Mouse (Mus musculus) heart, embryonic 10.5 days (tissue): Measurements from ENCODE around the gene Hfe2. TPM values are rescaled to one million over a fixed set of nuclear protein-coding genes. Genes with fewer than 3 reads are reported as not detected.
A peak's percentile ranks its signal among the peaks of the same experiment; 100 is the strongest.
"Not testable (repeated sequence)": the region's sequence is repeated elsewhere in the genome, so short reads cannot be mapped to it uniquely, and the experiment has no call there.

Source experiments
- DNase-seq: peaks from one replicate; pipeline ENCODE4 v3.0.0-alpha.2; 2017; ENCODE audit warnings: low spot score
- H3K27ac ChIP-seq: fragments of 300-500 bp; sonication (generic); 2 replicates; pipeline ENCODE4 v1.5.1; 2016; ENCODE audit warnings: mild to moderate bottlenecking
- H3K27me3 ChIP-seq: fragments of 300-500 bp; sonication (generic); 2 replicates; pipeline ENCODE4 v1.6.1; 2016; ENCODE audit warnings: mild to moderate bottlenecking; ENCODE audit not compliant: poor library complexity, insufficient read depth, severe bottlenecking
- H3K36me3 ChIP-seq: fragments of 300-500 bp; sonication (generic); 2 replicates; pipeline ENCODE4 v1.6.1; 2016; ENCODE audit warnings: mild to moderate bottlenecking, moderate library complexity
- H3K4me1 ChIP-seq: fragments of 300-500 bp; sonication (generic); 2 replicates; pipeline ENCODE4 v1.6.1; 2016; ENCODE audit warnings: mild to moderate bottlenecking
- H3K4me3 ChIP-seq: fragments of 300-500 bp; sonication (generic); 2 replicates; pipeline ENCODE4 v1.5.1; 2016; ENCODE audit warnings: mild to moderate bottlenecking, moderate library complexity
- H3K9me3 ChIP-seq: fragments of 300-500 bp; sonication (generic); 2 replicates; pipeline ENCODE4 v1.6.1; 2016; ENCODE audit warnings: mild to moderate bottlenecking, moderate library complexity
- WGBS: fragments of 180-500 bp; shearing (Covaris S2); methylation state at CpG from one replicate; pipeline ENCODE4 v1.1.7; 2016; 5-methylcytosine and 5-hydroxymethylcytosine counted together
- polyA plus RNA-seq: library from polyadenylated mRNA; unstranded; fragments of >200 nt; fragmentation: Nextera tagmentation; extraction: Ambion mirVana; gene quantifications from 2 replicates; pipeline ENCODE4 v1.2.1, GENCODE M21; 2016

Gene Hfe2
- polyA plus RNA-seq: 5.5 and 8.9 TPM in 2 replicates

GRCm38 (mm10) chr3:96524914-96525313 is at the start of gene Hfe2:
Gene Hfe2 (plus strand): TSS chr3:96525172.
- no peak for DNase-seq
- Histone ChIP-seq H3K9me3 (no peaks in the 10 kb centered on the region), H3K36me3 (0 out of 2 replicates have a peak, but pooled peaks cover 3% of the 10 kb centered on the region), H3K4me1 (peaks cover 53% of the 10 kb centered on the region), H3K27ac (peak within 1 kb of the TSS; percentile 83), H3K27me3 (peaks cover 47% of the 10 kb centered on the region), H3K4me3 (peak within 1 kb of the TSS; percentile 66; the same call in 1 of the 2 replicates)
- 44% methylated on average over 4 of the region's 4 CpGs for WGBS

- Histone ChIP-seq H3K36me3 (no peaks in the 10 kb centered on the region), H3K27ac (no peak overlapping the region), H3K9me3 (no peaks in the 10 kb centered on the region), H3K4me3 (no peak overlapping the region), H3K4me1 (peaks cover 9% of the 10 kb centered on the region), H3K27me3 (peaks cover 68% of the 10 kb centered on the region)
- 48% methylated on average over 3 of the region's 3 CpGs for WGBS
- no peak for DNase-seq
Measured at GRCm38 (mm10) chr3:96477084-96477483, 47.9 kb upstream of the Hfe2 start.

- WGBS: 67% methylated on average over 6 of the region's 6 CpGs
- Histone ChIP-seq H3K4me1 (peaks cover 9% of the 10 kb centered on the region), H3K27me3 (peaks cover 63% of the 10 kb centered on the region), H3K27ac (no peak overlapping the region), H3K4me3 (no peak overlapping the region), H3K36me3 (no peaks in the 10 kb centered on the region), H3K9me3 (no peaks in the 10 kb centered on the region)
- no peak for DNase-seq
Measured at GRCm38 (mm10) chr3:96477558-96477957, 47.4 kb upstream of the Hfe2 start.

GRCm38 (mm10) chr3:96479249-96479648 is 45.7 kb upstream of the Hfe2 start:
- no peaks in the 10 kb centered on the region for H3K9me3 ChIP-seq
- WGBS: 22% methylated on average over 3 of the region's 3 CpGs
- DNase-seq: no peak
- H3K4me1 ChIP-seq: peaks cover 9% of the 10 kb centered on the region
- H3K36me3 ChIP-seq: no peaks in the 10 kb centered on the region
- H3K27ac ChIP-seq: no peak overlapping the region
- no peak overlapping the region for H3K4me3 ChIP-seq
- H3K27me3 ChIP-seq: peaks cover 46% of the 10 kb centered on the region

GRCm38 (mm10) chr3:96480684-96481270 is 44.2 kb upstream of the Hfe2 start:
- H3K4me3 ChIP-seq: no peak overlapping the region
- no peaks in the 10 kb centered on the region for H3K9me3 ChIP-seq
- H3K27me3 ChIP-seq: peaks cover 32% of the 10 kb centered on the region
- no peaks in the 10 kb centered on the region for H3K36me3 ChIP-seq
- H3K27ac ChIP-seq: no peak overlapping the region
- WGBS: 88% methylated on average over 4 of the region's 4 CpGs
- H3K4me1 ChIP-seq: peaks cover 10% of the 10 kb centered on the region
- no peak for DNase-seq

GRCm38 (mm10) chr3:96481856-96482255 is 43.1 kb upstream of the Hfe2 start:
- Histone ChIP-seq H3K27ac (no peak overlapping the region), H3K9me3 (no peaks in the 10 kb centered on the region), H3K4me3 (no peak overlapping the region), H3K4me1 (peaks cover 10% of the 10 kb centered on the region), H3K36me3 (no peaks in the 10 kb centered on the region), H3K27me3 (peaks cover 23% of the 10 kb centered on the region)
- 73% methylated on average over 3 of the region's 3 CpGs for WGBS
- no peak for DNase-seq

- H3K27ac ChIP-seq: no peak overlapping the region
- H3K4me3 ChIP-seq: no peak overlapping the region
- H3K9me3 ChIP-seq: no peaks in the 10 kb centered on the region
- 89% methylated on average over 13 of the region's 13 CpGs for WGBS
- H3K4me1 ChIP-seq: peaks cover 14% of the 10 kb centered on the region
- H3K27me3 ChIP-seq: peaks cover 18% of the 10 kb centered on the region
- DNase-seq: no peak
- H3K36me3 ChIP-seq: no peaks in the 10 kb centered on the region
Measured at GRCm38 (mm10) chr3:96482451-96482850, 42.5 kb upstream of the Hfe2 start.

- H3K9me3 ChIP-seq, DNase-seq, H3K27ac ChIP-seq, H3K4me3 ChIP-seq, H3K36me3 ChIP-seq: not testable (repeated sequence)
- Histone ChIP-seq H3K4me1 (peaks cover 14% of the 10 kb centered on the region), H3K27me3 (peaks cover 12% of the 10 kb centered on the region)
- WGBS: 47% methylated on average over 7 of the region's 7 CpGs
Measured at GRCm38 (mm10) chr3:96483044-96483443, 41.9 kb upstream of the Hfe2 start.

GRCm38 (mm10) chr3:96483946-96484345 is 41.0 kb upstream of the Hfe2 start:
- WGBS: 89% methylated on average over 2 of the region's 2 CpGs
- Histone ChIP-seq H3K4me1 (peaks cover 14% of the 10 kb centered on the region), H3K36me3 (no peaks in the 10 kb centered on the region), H3K9me3 (no peaks in the 10 kb centered on the region), H3K4me3 (no peak overlapping the region), H3K27me3 (peaks cover 8% of the 10 kb centered on the region; the same call in 1 of the 2 replicates), H3K27ac (no peak overlapping the region)
- no peak for DNase-seq

- no peak for DNase-seq
- Histone ChIP-seq H3K36me3 (no peaks in the 10 kb centered on the region), H3K4me1 (peaks cover 14% of the 10 kb centered on the region), H3K27me3 (peaks cover 8% of the 10 kb centered on the region; the same call in 1 of the 2 replicates), H3K4me3 (no peak overlapping the region), H3K27ac (no peak overlapping the region), H3K9me3 (no peaks in the 10 kb centered on the region)
- 72% methylated on average over 4 of the region's 4 CpGs for WGBS
Measured at GRCm38 (mm10) chr3:96484921-96485320, 40.1 kb upstream of the Hfe2 start.

GRCm38 (mm10) chr3:96485361-96485760 is 39.6 kb upstream of the Hfe2 start:
- DNase-seq: no peak
- WGBS: 79% methylated on average over 2 of the region's 2 CpGs
- Histone ChIP-seq H3K27ac (no peak overlapping the region), H3K4me1 (peaks cover 14% of the 10 kb centered on the region), H3K27me3 (peaks cover 8% of the 10 kb centered on the region; the same call in 1 of the 2 replicates), H3K4me3 (no peak overlapping the region), H3K9me3 (no peaks in the 10 kb centered on the region), H3K36me3 (no peaks in the 10 kb centered on the region)

- not testable (repeated sequence) for DNase-seq, H3K9me3 ChIP-seq, H3K4me3 ChIP-seq, H3K27me3 ChIP-seq, H3K36me3 ChIP-seq, H3K27ac ChIP-seq
- peaks cover 14% of the 10 kb centered on the region for H3K4me1 ChIP-seq
- WGBS: 0% methylated on average over 5 of the region's 34 CpGs
Measured at GRCm38 (mm10) chr3:96486064-96486827, 38.7 kb upstream of the Hfe2 start.

GRCm38 (mm10) chr3:96486828-96487559 is 38.0 kb upstream of the Hfe2 start:
- H3K36me3 ChIP-seq, H3K27me3 ChIP-seq, DNase-seq, H3K9me3 ChIP-seq: not testable (repeated sequence)
- peak overlapping the region; percentile 70 for H3K27ac ChIP-seq
- peak overlapping the region; percentile 40 for H3K4me3 ChIP-seq
- H3K4me1 ChIP-seq: peaks cover 14% of the 10 kb centered on the region
- WGBS: 13% methylated on average over 8 of the region's 38 CpGs
